Mouse (Mus musculus) G1E-ER4 (cell line): ENCODE data around the gene Col15a1. TPM values are rescaled to one million over a fixed set of nuclear protein-coding genes. Genes with fewer than 3 reads are reported as not detected.

Experiments used
- GATA1 ChIP-seq: IDR thresholded peaks from one replicate; pipeline ENCODE4 v1.8.0; 2012; ENCODE audit warnings: low read length, inconsistent platforms
- polyA plus RNA-seq: library from polyadenylated mRNA; stranded (reverse); fragments of >175 nt; gene quantifications from 2 replicates; pipeline ENCODE4 v1.2.3, GENCODE M21; 2012

The Col15a1 gene
- polyA plus RNA-seq, 1 experiment = not detected

DNA sequence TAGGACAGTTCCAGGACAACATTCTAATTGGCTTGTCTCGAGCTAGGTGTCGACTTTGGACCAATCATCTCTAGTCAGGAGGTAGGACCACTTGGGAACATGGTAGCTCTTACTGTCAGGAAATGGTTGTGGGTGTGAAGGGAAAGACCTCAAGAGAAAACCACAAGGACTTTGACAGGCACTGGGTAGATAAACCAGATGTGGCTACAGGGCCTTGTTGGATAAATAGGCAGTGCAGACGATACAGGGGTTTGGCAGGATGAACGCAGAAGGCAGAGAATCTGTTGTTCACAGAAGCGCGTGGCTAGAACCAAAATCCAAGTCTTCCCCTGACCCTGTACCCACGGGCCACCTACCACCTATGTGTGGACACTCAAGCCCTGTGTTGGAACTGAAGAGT lies 94.6 kb downstream of the Col15a1 start:
- TF ChIP-seq GATA1 = no peak

- no peak for TF ChIP-seq GATA1
Measured at GRCm38 (mm10) chr4:47303340-47303998, 95.5 kb downstream of the Col15a1 start.

DNA sequence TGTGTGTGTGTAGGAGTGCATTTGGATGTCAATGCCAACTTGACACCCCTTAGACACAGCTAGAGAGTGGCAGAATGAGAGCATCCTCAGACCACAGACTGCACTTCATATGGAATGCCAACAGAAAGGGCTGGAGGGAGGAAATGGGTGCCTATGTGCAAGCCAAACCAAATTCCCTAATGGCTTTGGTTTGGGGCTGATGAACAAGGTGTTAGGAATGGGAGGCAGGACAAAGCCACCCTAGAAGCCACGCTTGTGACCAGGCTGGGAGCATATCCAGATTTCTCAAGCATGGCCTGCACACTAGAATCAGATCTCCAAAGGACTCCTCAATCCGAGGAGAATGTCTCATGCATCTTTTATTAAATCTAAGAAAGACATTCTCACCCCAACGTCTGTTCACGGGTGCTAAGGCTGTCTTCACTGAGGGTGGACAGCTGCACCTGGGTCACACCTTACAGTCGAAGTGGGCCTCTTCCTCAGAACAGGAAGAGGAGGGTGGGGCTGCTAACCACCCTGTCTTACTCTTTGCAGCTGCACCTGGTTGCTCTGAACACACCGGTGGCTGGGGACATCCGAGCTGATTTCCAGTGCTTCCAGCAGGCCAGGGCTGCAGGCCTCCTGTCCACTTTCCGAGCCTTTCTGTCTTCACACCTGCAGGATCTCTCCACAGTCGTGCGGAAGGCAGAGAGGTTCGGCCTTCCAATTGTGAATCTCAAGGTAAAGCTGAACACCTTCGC lies 102.1 kb downstream of the Col15a1 start:
- no peak for TF ChIP-seq GATA1

DNA sequence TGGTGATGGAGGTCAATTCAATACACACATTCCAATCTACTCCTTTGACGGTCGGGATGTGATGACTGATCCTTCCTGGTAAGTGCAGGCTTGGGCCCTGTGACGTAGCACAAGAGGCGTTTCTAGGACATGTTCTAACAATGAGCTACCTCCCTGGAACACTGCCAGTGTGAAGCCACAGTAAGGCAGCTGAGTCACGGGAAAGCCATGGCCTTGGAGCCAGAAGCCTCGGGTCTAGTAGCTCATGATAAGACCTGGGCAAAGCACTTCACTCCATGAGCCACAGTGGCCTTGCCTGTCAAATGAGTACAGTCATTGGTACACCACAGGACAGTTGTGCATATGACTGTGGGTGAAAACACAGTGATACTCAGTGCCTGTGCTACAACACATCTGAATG lies 102.9 kb downstream of the Col15a1 start:
- no peak for TF ChIP-seq GATA1

DNA sequence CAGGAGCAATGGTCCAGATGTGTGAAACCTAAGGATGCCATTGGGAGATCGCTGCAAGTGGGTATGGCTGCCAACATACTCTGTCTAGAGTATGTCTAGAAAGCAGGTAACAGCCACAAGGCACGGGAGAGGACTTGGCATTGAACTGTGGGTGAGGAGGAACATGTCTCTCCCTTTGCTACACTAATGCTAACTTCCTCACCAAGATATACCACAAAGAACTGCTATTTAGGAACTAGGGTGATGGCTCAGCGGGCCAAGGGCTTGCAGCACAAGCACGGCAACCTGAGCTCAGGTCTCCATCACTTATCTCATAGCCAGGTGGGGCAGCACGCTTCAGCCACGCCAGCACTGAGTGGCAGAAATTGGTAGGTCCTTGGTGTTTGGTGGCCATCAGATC lies 103.5 kb downstream of the Col15a1 start:
- no peak for TF ChIP-seq GATA1

GRCm38 (mm10) chr4:47311929-47312328 lies 104.0 kb downstream of the Col15a1 start:
- TF ChIP-seq GATA1 = no peak

DNA sequence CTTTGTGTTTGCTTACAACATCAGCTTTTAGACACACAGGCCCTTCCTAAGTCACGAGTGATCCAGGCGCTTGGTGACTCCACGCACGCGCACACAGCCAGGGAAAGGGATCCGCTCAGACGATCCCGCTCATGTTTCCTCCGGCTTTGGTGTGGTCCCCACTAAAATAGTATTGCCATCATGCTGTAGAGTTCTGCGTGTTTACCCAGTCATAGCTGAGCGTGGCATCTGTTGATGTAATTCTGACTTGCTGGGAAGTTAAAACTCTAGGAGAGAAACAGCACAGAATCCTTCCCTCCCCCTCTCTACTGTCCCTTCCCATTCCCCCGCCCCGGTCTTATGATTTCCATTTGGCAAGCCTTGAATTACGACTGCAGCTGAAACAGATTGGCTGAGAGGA lies 104.7 kb downstream of the Col15a1 start:
- TF ChIP-seq GATA1 = no peak

GRCm38 (mm10) chr4:47313710-47314410 lies 105.9 kb downstream of the Col15a1 start:
- TF ChIP-seq GATA1 = no peak

GRCm38 (mm10) chr4:47315458-47315857 lies 107.5 kb downstream of the Col15a1 start:
- TF ChIP-seq GATA1 = no peak

- no peak for TF ChIP-seq GATA1
Measured at GRCm38 (mm10) chr4:47316432-47316831, 108.5 kb downstream of the Col15a1 start.

- no peak for TF ChIP-seq GATA1
Measured at GRCm38 (mm10) chr4:47319561-47320321, 111.8 kb downstream of the Col15a1 start.

GRCm38 (mm10) chr4:47322315-47322714 lies 114.4 kb downstream of the Col15a1 start:
- no peak for TF ChIP-seq GATA1

GRCm38 (mm10) chr4:47324206-47324605 lies 116.2 kb downstream of the Col15a1 start:
- TF ChIP-seq GATA1 = no peak

DNA sequence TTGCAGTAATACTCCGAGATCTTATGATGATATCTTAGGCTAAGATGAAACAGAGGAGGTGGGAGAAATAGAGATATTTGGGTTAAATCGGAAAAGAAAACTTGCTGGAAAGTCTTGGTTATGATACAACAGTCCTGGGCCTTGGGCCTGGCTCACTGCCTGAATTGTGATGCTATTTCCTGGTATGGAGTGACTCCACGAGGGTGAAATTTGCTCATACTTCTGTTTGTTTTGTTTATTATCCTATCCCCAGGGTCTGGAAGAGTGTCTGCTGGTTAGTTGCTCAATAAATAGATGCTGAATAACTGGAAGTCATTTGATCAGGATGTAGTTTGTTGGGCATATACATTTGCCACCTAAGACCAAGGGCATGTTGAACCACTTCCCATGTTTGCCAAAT lies 119.8 kb downstream of the Col15a1 start:
- TF ChIP-seq GATA1 = no peak

GRCm38 (mm10) chr4:47329285-47329684 lies 121.3 kb downstream of the Col15a1 start:
- TF ChIP-seq GATA1 = no peak

DNA sequence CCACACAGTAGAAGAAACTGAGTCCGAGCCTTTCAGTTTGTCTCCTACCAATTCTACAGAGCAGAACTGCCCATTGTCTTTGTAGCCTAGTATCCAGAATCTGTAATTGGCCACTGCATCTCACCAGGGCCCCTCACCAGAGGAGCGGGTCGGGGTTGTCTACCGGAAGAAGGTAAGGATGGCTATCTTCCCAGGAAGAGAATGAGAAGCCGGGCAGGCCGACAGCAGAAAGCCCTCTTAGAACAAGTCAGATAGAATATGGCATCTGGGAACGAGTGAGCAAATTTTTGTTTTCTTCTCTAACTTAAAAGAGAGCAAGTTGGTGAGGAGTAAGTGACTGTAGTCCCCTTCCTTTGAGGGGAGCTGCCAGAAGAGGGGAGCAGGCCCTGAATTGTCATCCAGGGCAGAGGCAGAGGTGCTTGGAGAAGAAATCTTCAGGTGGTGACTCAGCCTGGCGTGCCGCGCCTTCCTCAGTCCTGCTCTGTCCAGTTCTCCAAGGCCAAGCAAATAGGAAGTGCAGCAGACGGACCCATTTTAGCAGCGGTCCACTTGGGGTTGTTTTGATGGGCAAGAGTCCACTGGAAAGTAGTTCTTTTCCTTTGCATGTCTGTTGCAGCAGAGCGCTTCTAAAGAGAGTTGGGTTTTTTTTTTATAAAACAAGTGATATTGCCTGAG lies 122.6 kb downstream of the Col15a1 start:
- TF ChIP-seq GATA1 = no peak
